Mouse (Mus musculus) kidney, embryonic 16.5 days (tissue): ENCODE measurements around the gene Rfc3. TPM values are rescaled to one million over a fixed set of nuclear protein-coding genes. Genes with fewer than 3 reads are reported as not detected.

Source experiments
- ATAC-seq: fragments of 200-750 bp; cut with Nextera tagmentation; 2 replicates; pipeline ENCODE4 v1.8.0; 2017; ENCODE audit warnings: moderate TSS enrichment; ENCODE audit not compliant: low FRiP score, low TSS enrichment
- H3K27ac ChIP-seq: fragments of 300-500 bp; sonication (generic); 2 replicates; pipeline ENCODE4 v1.5.1; 2014; ENCODE audit warnings: low read length
- H3K27me3 ChIP-seq: fragments of 300-500 bp; sonication (generic); 2 replicates; pipeline ENCODE4 v1.6.1; 2014; ENCODE audit warnings: low read length, control low read depth, mixed read lengths; ENCODE audit not compliant: insufficient read depth
- H3K36me3 ChIP-seq: fragments of 300-500 bp; sonication (generic); 2 replicates; pipeline ENCODE4 v1.6.1; 2014; ENCODE audit warnings: low read length, control low read depth, mixed read lengths; ENCODE audit not compliant: insufficient read depth
- H3K4me1 ChIP-seq: fragments of 300-500 bp; sonication (generic); 2 replicates; pipeline ENCODE4 v1.6.1; 2014; ENCODE audit warnings: low read length, control low read depth, mixed read lengths; ENCODE audit not compliant: insufficient read depth
- H3K4me2 ChIP-seq: fragments of 300-500 bp; sonication (generic); replicated peaks from 2 replicates; pipeline ENCODE4 v1.6.1; 2014; ENCODE audit warnings: low read depth, low read length
- H3K4me3 ChIP-seq: fragments of 300-500 bp; sonication (generic); 2 replicates; pipeline ENCODE4 v1.5.1; 2014; ENCODE audit warnings: mild to moderate bottlenecking, low read length
- H3K9ac ChIP-seq: fragments of 300-500 bp; sonication (generic); replicated peaks from 2 replicates; pipeline ENCODE4 v1.6.1; 2014; ENCODE audit warnings: low read length
- H3K9me3 ChIP-seq: fragments of 300-500 bp; sonication (generic); 2 replicates; pipeline ENCODE4 v1.6.1; 2016; ENCODE audit warnings: low read length, control low read depth
- WGBS: fragments of 180-500 bp; shearing (Covaris S2); extraction: QIAGEN DNeasy Blood & Tissue Kit; methylation state at CpG from one replicate; pipeline ENCODE4 v1.1.7; 2014; 5-methylcytosine and 5-hydroxymethylcytosine counted together
- polyA plus RNA-seq: library from polyadenylated mRNA; unstranded; fragments of >200 nt; fragmentation: Nextera tagmentation; extraction: Ambion mirVana; gene quantifications from 2 replicates; pipeline ENCODE4 v1.2.1, GENCODE M21; 2015

Gene Rfc3
- polyA plus RNA-seq, 1 experiment from 2014 or later = 100 TPM

GRCm38 (mm10) chr5:151601696-151602095 lies 49.3 kb downstream of the Rfc3 start:
- Histone ChIP-seq H3K4me2 (no peak overlapping the region), H3K9ac (no peak overlapping the region), H3K4me1 (no peaks in the 10 kb centered on the region), H3K4me3 (no peak overlapping the region), H3K36me3 (no peaks in the 10 kb centered on the region), H3K27me3 (no peaks in the 10 kb centered on the region), H3K9me3 (no peaks in the 10 kb centered on the region), H3K27ac (no peak overlapping the region)
- 21% methylated on average over 1 of the region's 1 CpGs for WGBS
- ATAC-seq = no peak

Other genes with a start within 250 kb of the Rfc3 start
- not detected in 2 replicates for gene Gm42906, start 223.1 kb downstream of the Rfc3 start, polyA plus RNA-seq
- 0.14 and 0.15 TPM in 2 replicates for gene Vmn2r18, start 45.2 kb downstream of the Rfc3 start, polyA plus RNA-seq